Mouse (Mus musculus): ENCODE results near the gene Dnase1l1. TPM values are rescaled to one million over a fixed set of nuclear protein-coding genes. Genes with fewer than 3 reads are reported as not detected.

Gene Dnase1l1
- 2.2 TPM for polyA plus RNA-seq (2014; fragmentation: Illumina TruSeq; extraction: RNeasy Lipid Tissue Mini Kit (QIAGEN cat#74804); ENCODE audit: low read depth, low replicate concordance)

GRCm38 (mm10) chrX:74281732-74282394, at the start of gene Dnase1l1, which contains the start of gene Taz:
TSS of gene Dnase1l1 (minus strand) at chrX:74282337.
TSS of gene Taz (plus strand) at chrX:74281912.

GRCm38 (mm10) chrX:74328725-74329161, 46.6 kb upstream of the Dnase1l1 start, which contains the start of gene Plxna3:
TSS of gene Plxna3 (plus strand) at chrX:74329066.

GRCm38 (mm10) chrX:74312540-74313464, 30.7 kb upstream of the Dnase1l1 start, which contains the start of gene Fam50a:
TSS of gene Fam50a (plus strand) at chrX:74313033.

GRCm38 (mm10) chrX:74304867-74305700, 22.9 kb upstream of the Dnase1l1 start, which contains the start of gene Gdi1:
TSS of gene Gdi1 (plus strand) at chrX:74304998.

GRCm38 (mm10) chrX:74296538-74297448, 14.7 kb upstream of the Dnase1l1 start, which contains the start of gene Atp6ap1:
TSS of gene Atp6ap1 (plus strand) at chrX:74297097.

GRCm38 (mm10) chrX:74270062-74270901, 11.9 kb downstream of the Dnase1l1 start, which contains the start of gene Rpl10:
TSS of gene Rpl10 (plus strand) at chrX:74270812.

GRCm38 (mm10) chrX:74254153-74254887, 27.8 kb downstream of the Dnase1l1 start, which contains the start of gene Emd:
TSS of gene Emd (plus strand) at chrX:74254687.

GRCm38 (mm10) chrX:74249615-74250014, 32.5 kb downstream of the Dnase1l1 start, which contains the start of gene Flna:
TSS of gene Flna (minus strand) at chrX:74249820.

Other genes starting within 250 kb of the Dnase1l1 start
- not detected for gene Opn1mw, start 154.9 kb downstream of the Dnase1l1 start, polyA plus RNA-seq (2014; fragmentation: Illumina TruSeq; extraction: RNeasy Lipid Tissue Mini Kit (QIAGEN cat#74804); ENCODE audit: low read depth, low replicate concordance)
- gene Mecp2, start 147.0 kb downstream of the Dnase1l1 start, polyA plus RNA-seq (2014; fragmentation: Illumina TruSeq; extraction: RNeasy Lipid Tissue Mini Kit (QIAGEN cat#74804); ENCODE audit: low read depth, low replicate concordance): 2.5 TPM
- 2.9 TPM for gene Tex28, start 114.5 kb downstream of the Dnase1l1 start, polyA plus RNA-seq (2014; fragmentation: Illumina TruSeq; extraction: RNeasy Lipid Tissue Mini Kit (QIAGEN cat#74804); ENCODE audit: low read depth, low replicate concordance)
- gene Tktl1, start 105.1 kb downstream of the Dnase1l1 start, polyA plus RNA-seq (2014; fragmentation: Illumina TruSeq; extraction: RNeasy Lipid Tissue Mini Kit (QIAGEN cat#74804); ENCODE audit: low read depth, low replicate concordance): 19.2 TPM
- 13.9 TPM for gene Flna, start 32.5 kb downstream of the Dnase1l1 start, polyA plus RNA-seq (2014; fragmentation: Illumina TruSeq; extraction: RNeasy Lipid Tissue Mini Kit (QIAGEN cat#74804); ENCODE audit: low read depth, low replicate concordance)
- 24.3 TPM for gene Emd, start 27.6 kb downstream of the Dnase1l1 start, polyA plus RNA-seq (2014; fragmentation: Illumina TruSeq; extraction: RNeasy Lipid Tissue Mini Kit (QIAGEN cat#74804); ENCODE audit: low read depth, low replicate concordance)
- 81.7 TPM for gene Rpl10, start 11.5 kb downstream of the Dnase1l1 start, polyA plus RNA-seq (2014; fragmentation: Illumina TruSeq; extraction: RNeasy Lipid Tissue Mini Kit (QIAGEN cat#74804); ENCODE audit: low read depth, low replicate concordance)
- gene Taz, start 425 bp downstream of the Dnase1l1 start, polyA plus RNA-seq (2014; fragmentation: Illumina TruSeq; extraction: RNeasy Lipid Tissue Mini Kit (QIAGEN cat#74804); ENCODE audit: low read depth, low replicate concordance): 6.3 TPM
- gene Atp6ap1, start 14.8 kb upstream of the Dnase1l1 start, polyA plus RNA-seq (2014; fragmentation: Illumina TruSeq; extraction: RNeasy Lipid Tissue Mini Kit (QIAGEN cat#74804); ENCODE audit: low read depth, low replicate concordance): 29.2 TPM
- gene Gdi1, start 22.7 kb upstream of the Dnase1l1 start, polyA plus RNA-seq (2014; fragmentation: Illumina TruSeq; extraction: RNeasy Lipid Tissue Mini Kit (QIAGEN cat#74804); ENCODE audit: low read depth, low replicate concordance): 10.1 TPM
- gene Fam50a, start 30.7 kb upstream of the Dnase1l1 start, polyA plus RNA-seq (2014; fragmentation: Illumina TruSeq; extraction: RNeasy Lipid Tissue Mini Kit (QIAGEN cat#74804); ENCODE audit: low read depth, low replicate concordance): 2.9 TPM
- gene Plxna3, start 46.7 kb upstream of the Dnase1l1 start, polyA plus RNA-seq (2014; fragmentation: Illumina TruSeq; extraction: RNeasy Lipid Tissue Mini Kit (QIAGEN cat#74804); ENCODE audit: low read depth, low replicate concordance): not detected
- gene Lage3, start 71.3 kb upstream of the Dnase1l1 start, polyA plus RNA-seq (2014; fragmentation: Illumina TruSeq; extraction: RNeasy Lipid Tissue Mini Kit (QIAGEN cat#74804); ENCODE audit: low read depth, low replicate concordance): 2.3 TPM
- 5.5 TPM for gene Ubl4a, start 90.9 kb upstream of the Dnase1l1 start, polyA plus RNA-seq (2014; fragmentation: Illumina TruSeq; extraction: RNeasy Lipid Tissue Mini Kit (QIAGEN cat#74804); ENCODE audit: low read depth, low replicate concordance)
- gene Slc10a3, start 91.0 kb upstream of the Dnase1l1 start, polyA plus RNA-seq (2014; fragmentation: Illumina TruSeq; extraction: RNeasy Lipid Tissue Mini Kit (QIAGEN cat#74804); ENCODE audit: low read depth, low replicate concordance): 3.9 TPM
- 1.3 TPM for gene Fam3a, start 110.9 kb upstream of the Dnase1l1 start, polyA plus RNA-seq (2014; fragmentation: Illumina TruSeq; extraction: RNeasy Lipid Tissue Mini Kit (QIAGEN cat#74804); ENCODE audit: low read depth, low replicate concordance)
- 4.3 TPM for gene Ikbkg, start 111.0 kb upstream of the Dnase1l1 start, polyA plus RNA-seq (2014; fragmentation: Illumina TruSeq; extraction: RNeasy Lipid Tissue Mini Kit (QIAGEN cat#74804); ENCODE audit: low read depth, low replicate concordance)
- gene G6pdx, start 146.9 kb upstream of the Dnase1l1 start, polyA plus RNA-seq (2014; fragmentation: Illumina TruSeq; extraction: RNeasy Lipid Tissue Mini Kit (QIAGEN cat#74804); ENCODE audit: low read depth, low replicate concordance): 3.8 TPM
- gene Gm6880, start 199.1 kb upstream of the Dnase1l1 start, polyA plus RNA-seq (2014; fragmentation: Illumina TruSeq; extraction: RNeasy Lipid Tissue Mini Kit (QIAGEN cat#74804); ENCODE audit: low read depth, low replicate concordance): 2.4 TPM

Data from testis, adult 10 weeks (tissue).